Mouse (Mus musculus) hindbrain, embryonic 16.5 days (tissue): ENCODE results near the gene Dbf4. TPM values are rescaled to one million over a fixed set of nuclear protein-coding genes. Genes with fewer than 3 reads are reported as not detected.

Experiments
- ATAC-seq: fragments of 200-750 bp; cut with Nextera tagmentation; 2 replicates; pipeline ENCODE4 v1.8.0; 2017; ENCODE audit warnings: moderate TSS enrichment, moderate library complexity
- H3K27ac ChIP-seq: fragments of 300-500 bp; sonication (generic); 2 replicates; pipeline ENCODE4 v1.5.1; 2014; ENCODE audit warnings: low read depth, mild to moderate bottlenecking, control low read depth, low read length, moderate library complexity
- H3K27me3 ChIP-seq: fragments of 300-500 bp; sonication (generic); replicated peaks from 2 replicates; pipeline ENCODE4 v1.6.1; 2014; ENCODE audit warnings: low read length; ENCODE audit not compliant: control insufficient read depth, insufficient read depth
- H3K36me3 ChIP-seq: fragments of 300-500 bp; sonication (generic); 2 replicates; pipeline ENCODE4 v1.6.1; 2014; ENCODE audit warnings: mild to moderate bottlenecking, low read length, moderate library complexity, mixed read lengths; ENCODE audit not compliant: control insufficient read depth, insufficient read depth
- H3K4me1 ChIP-seq: fragments of 300-500 bp; sonication (generic); 2 replicates; pipeline ENCODE4 v1.6.1; 2014; ENCODE audit warnings: low read depth, low read length; ENCODE audit not compliant: control insufficient read depth, insufficient read depth
- H3K4me2 ChIP-seq: fragments of 300-500 bp; sonication (generic); 2 replicates; pipeline ENCODE4 v1.6.1; 2014; ENCODE audit warnings: mild to moderate bottlenecking, low read length, control low read depth, moderate library complexity
- H3K4me3 ChIP-seq: fragments of 300-500 bp; sonication (generic); 2 replicates; pipeline ENCODE4 v1.5.1; 2014; ENCODE audit warnings: mild to moderate bottlenecking, low read length, control low read depth, moderate library complexity
- H3K9ac ChIP-seq: fragments of 300-500 bp; sonication (generic); 2 replicates; pipeline ENCODE4 v1.6.1; 2014; ENCODE audit warnings: low read depth, mild to moderate bottlenecking, control low read depth, low read length, moderate library complexity
- H3K9me3 ChIP-seq: fragments of 300-500 bp; sonication (generic); 2 replicates; pipeline ENCODE4 v1.6.1; 2014; ENCODE audit warnings: mild to moderate bottlenecking, low read length, moderate library complexity; ENCODE audit not compliant: control insufficient read depth
- WGBS: fragments of 180-500 bp; shearing (Covaris S2); extraction: QIAGEN DNeasy Blood & Tissue Kit; methylation state at CpG from one replicate; pipeline ENCODE4 v1.1.7; 2014; 5-methylcytosine and 5-hydroxymethylcytosine counted together
- polyA plus RNA-seq: library from polyadenylated mRNA; unstranded; fragments of >200 nt; fragmentation: Nextera tagmentation; extraction: Ambion mirVana; gene quantifications from 2 replicates; pipeline ENCODE4 v1.2.1, GENCODE M21; 2015

Dbf4 gene
- polyA plus RNA-seq, 1 experiment from 2014 or later, result 9.6 TPM

DNA sequence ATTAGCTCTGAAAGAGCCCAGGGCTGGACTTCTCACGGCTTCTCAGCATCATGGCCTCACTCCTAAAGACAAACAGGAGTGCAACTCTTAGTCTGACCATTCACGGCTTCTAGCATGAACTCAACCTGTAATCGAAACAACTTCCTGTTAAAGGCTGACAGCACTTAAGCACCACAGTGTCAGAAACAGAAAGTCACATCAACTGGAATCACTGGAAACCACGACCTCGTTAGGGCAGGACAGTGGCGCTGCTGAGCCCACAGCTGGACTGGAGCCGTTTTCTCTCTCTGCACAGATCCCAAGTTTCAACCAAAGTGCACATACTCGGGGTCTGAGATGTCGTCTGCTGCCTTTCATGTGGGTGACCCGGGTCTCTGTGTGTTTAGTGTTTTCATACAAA lies 73.0 kb downstream of the Dbf4 start:
- no peak overlapping the region for H3K9ac ChIP-seq
- no peaks in the 10 kb centered on the region for H3K4me1 ChIP-seq
- no peak overlapping the region for H3K4me3 ChIP-seq
- no peak overlapping the region for H3K4me2 ChIP-seq
- no peak for ATAC-seq
- H3K9me3 ChIP-seq, result no peaks in the 10 kb centered on the region
- H3K27me3 ChIP-seq, result no peaks in the 10 kb centered on the region
- peaks cover 3% of the 10 kb centered on the region; the same call in 1 of the 2 replicates for H3K36me3 ChIP-seq
- 84% methylated on average over 10 of the region's 10 CpGs for WGBS
- no peak overlapping the region for H3K27ac ChIP-seq

Other genes with a start within 250 kb of the Dbf4 start
- 44.8 and 46.1 TPM in 2 replicates for gene Adam22, start 54.6 kb downstream of the Dbf4 start, polyA plus RNA-seq
- 8.9 and 9.0 TPM in 2 replicates for gene Slc25a40, start 134 bp upstream of the Dbf4 start, polyA plus RNA-seq
- gene Rundc3b, start 200.2 kb upstream of the Dbf4 start, polyA plus RNA-seq, result 40.7 and 42.0 TPM in 2 replicates
- gene Abcb1a, start 237.4 kb upstream of the Dbf4 start, polyA plus RNA-seq, result 2.2 TPM in 2 replicates